34 mouse cellular contexts compared by ENCODE assay signal in the genomic region with DNA sequence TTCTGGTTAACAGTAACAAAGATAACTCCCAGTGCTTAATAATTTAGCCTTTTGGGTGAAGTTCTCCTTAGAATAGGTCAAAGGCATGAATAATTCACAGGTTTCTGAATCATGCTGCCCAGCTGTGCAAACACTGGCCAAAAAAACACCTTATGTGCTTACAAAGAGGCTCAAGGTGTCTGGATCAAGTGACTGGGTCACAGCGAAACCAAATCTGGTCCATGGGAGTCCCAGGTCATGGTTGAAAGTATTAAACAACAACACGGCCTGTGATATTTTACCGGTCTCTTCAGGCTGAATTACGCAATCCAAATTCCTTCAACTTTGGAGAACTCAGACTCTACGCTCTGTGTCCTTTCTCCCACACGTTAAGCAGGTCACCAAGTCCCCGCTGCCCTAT. TPM values are rescaled to one million over a fixed set of nuclear protein-coding genes. Genes with fewer than 3 reads are reported as not detected.
DNase-seq lines count a peak whose midpoint lies in the region; ATAC-seq and TF ChIP-seq lines count a peak whose summit lies in the region.
"Had no signal": no experiment of that assay in that cellular context is flagged by ENCODE, and none has a peak within 500 bp of the region (broad histone marks: within the 10 kb centered on the region; RNA-seq: fewer than 3 reads in every experiment).

No protein-coding gene starts in this region.

- H3K4me3 ChIP-seq in kidney, embryonic 15.5 days (replicated peaks): no peak overlapping the region
- H3K4me3 ChIP-seq in myocyte: no peak overlapping the region
- H3K4me3 ChIP-seq: embryonic facial prominence, embryonic 15.5 days; forebrain, embryonic 12.5 days; heart, embryonic 10.5 days; hindbrain, embryonic 12.5 days; intestine, embryonic 15.5 days; left cerebral cortex, adult 2 months; limb, embryonic 13.5 days; midbrain, embryonic 10.5 days; midbrain, embryonic 15.5 days had no signal

- peak; percentile 40; the same call in 1 of the 2 replicates for ATAC-seq in kidney, embryonic 15.5 days (replicated peaks; ENCODE audit: low FRiP score)
- ATAC-seq: forebrain, postnatal 0 days; hindbrain, postnatal 0 days; intestine, embryonic 15.5 days; liver, postnatal 0 days; midbrain, embryonic 15.5 days; Patski had no signal

- no peaks in the 10 kb centered on the region for H3K4me1 ChIP-seq in kidney, embryonic 15.5 days
- H3K4me1 ChIP-seq: embryonic facial prominence, embryonic 15.5 days; forebrain, embryonic 12.5 days; heart, embryonic 10.5 days; hindbrain, embryonic 12.5 days; intestine, embryonic 15.5 days; limb, embryonic 13.5 days; midbrain, embryonic 10.5 days; midbrain, embryonic 15.5 days had no signal

- no peaks in the 10 kb centered on the region for H3K79me2 ChIP-seq in myocyte (ENCODE audit: control insufficient read depth, insufficient read depth)

- DNase-seq in kidney, adult 18-20 months: peak; percentile 23
- no peak for DNase-seq in kidney, postnatal 25 days
- DNase-seq in lung, postnatal 25 days (ENCODE audit: low spot score): peak; percentile 7
- no peak for DNase-seq in lung, postnatal 14 days
- no peak for DNase-seq in right cerebral cortex, postnatal 4 days
- no peak for DNase-seq in embryo, embryonic 9.5 days (ENCODE audit: extremely low spot score)
- DNase-seq: adrenal gland, postnatal 14 days; cerebellum, adult 11-12 months; cerebellum, adult 9-11 months; embryo, embryonic 11 days; forebrain, postnatal 0 days; gastrocnemius, postnatal 10 days; heart, postnatal 36 days; liver, postnatal 0 days; right cerebral cortex, postnatal 25 days; spleen, adult 18-20 months; thymus, adult 18-20 months; thymus, postnatal 36 days had no signal

- no peak overlapping the region for H3K4me2 ChIP-seq in kidney, embryonic 15.5 days
- no peak overlapping the region for H3K4me2 ChIP-seq in myocyte (ENCODE audit: low read depth)
- H3K4me2 ChIP-seq: embryonic facial prominence, embryonic 15.5 days; forebrain, embryonic 12.5 days; hindbrain, embryonic 12.5 days; intestine, embryonic 15.5 days; limb, embryonic 13.5 days; liver, embryonic 11.5 days; midbrain, embryonic 15.5 days had no signal

- H3ac ChIP-seq in myocyte (ENCODE audit: control insufficient read depth, insufficient read length): no peak overlapping the region

- no peaks in the 10 kb centered on the region for H3K27me3 ChIP-seq in kidney, embryonic 15.5 days
- H3K27me3 ChIP-seq in myocyte (ENCODE audit: control insufficient read depth, insufficient read depth, insufficient read length): peaks cover 10% of the 10 kb centered on the region
- H3K27me3 ChIP-seq: embryonic facial prominence, embryonic 15.5 days; forebrain, embryonic 12.5 days; hindbrain, embryonic 12.5 days; intestine, embryonic 15.5 days; limb, embryonic 13.5 days; midbrain, embryonic 15.5 days; Patski had no signal

- H3K36me3 ChIP-seq in kidney, embryonic 15.5 days: no peaks in the 10 kb centered on the region
- no peaks in the 10 kb centered on the region for H3K36me3 ChIP-seq in myocyte (ENCODE audit: control insufficient read depth, insufficient read depth)
- H3K36me3 ChIP-seq: embryonic facial prominence, embryonic 15.5 days; forebrain, embryonic 12.5 days; heart, embryonic 10.5 days; hindbrain, embryonic 12.5 days; intestine, embryonic 15.5 days; limb, embryonic 13.5 days; midbrain, embryonic 10.5 days; midbrain, embryonic 15.5 days had no signal

- TF ChIP-seq POLR2A in myocyte (IDR thresholded peaks at IDR 0.05; ENCODE audit: insufficient read length, low read depth): no peak

- H3K9me3 ChIP-seq in kidney, embryonic 15.5 days (replicated peaks): no peaks in the 10 kb centered on the region
- H3K9me3 ChIP-seq: embryonic facial prominence, embryonic 15.5 days; forebrain, embryonic 12.5 days; heart, embryonic 10.5 days; hindbrain, embryonic 12.5 days; intestine, embryonic 15.5 days; limb, embryonic 13.5 days; midbrain, embryonic 10.5 days; midbrain, embryonic 15.5 days had no signal

- no peak overlapping the region for H3K9ac ChIP-seq in kidney, embryonic 15.5 days
- H3K9ac ChIP-seq: embryonic facial prominence, embryonic 15.5 days; forebrain, embryonic 12.5 days; forebrain, postnatal 0 days; hindbrain, embryonic 12.5 days; intestine, embryonic 15.5 days; limb, embryonic 13.5 days; liver, postnatal 0 days; midbrain, embryonic 15.5 days had no signal

- WGBS in kidney, embryonic 15.5 days: 44% methylated on average over 7 of the region's 7 CpGs

- H3K27ac ChIP-seq in kidney, embryonic 15.5 days: no peak overlapping the region
- H3K27ac ChIP-seq: embryonic facial prominence, embryonic 15.5 days; forebrain, embryonic 12.5 days; heart, embryonic 10.5 days; hindbrain, embryonic 12.5 days; hindbrain, postnatal 0 days; intestine, embryonic 15.5 days; left cerebral cortex, adult 2 months; limb, embryonic 13.5 days; midbrain, embryonic 10.5 days; midbrain, embryonic 15.5 days had no signal

TF ChIP-seq in myocyte, 11 proteins besides CTCF, POLR2A, EP300 and RAD21:
- TF ChIP-seq TCF3 (IDR thresholded peaks at IDR 0.05; ENCODE audit: insufficient read length, low read depth) (no peak), USF1 (IDR thresholded peaks at IDR 0.05; ENCODE audit: low read depth) (no peak), CEBPB (IDR thresholded peaks at IDR 0.05; ENCODE audit: insufficient read depth, poor library complexity, severe bottlenecking) (0 out of 2 replicates have a peak, but pooled peaks have one; percentile 22), REST (IDR thresholded peaks at IDR 0.05; ENCODE audit: insufficient read depth, insufficient read length) (no peak), POLR2AphosphoS2 (IDR thresholded peaks at IDR 0.05; ENCODE audit: insufficient read length, low read depth) (no peak)

RNA-seq across cellular contexts. Expression of gene Ocm, which starts 6.0 kb away (rescaled TPM):
- 5.0 TPM in 2 replicates for polyA plus RNA-seq in kidney, embryonic 15.5 days (2015; fragmentation: Nextera tagmentation; extraction: Ambion mirVana)
- not detected for polyA plus RNA-seq in myocyte (2012; fragmentation: generic; extraction: Trizol)
- polyA plus RNA-seq: forebrain, embryonic 12.5 days; forebrain, postnatal 0 days; gonadal fat pad, adult 2 months; hindbrain, embryonic 12.5 days; intestine, embryonic 15.5 days; limb, embryonic 13.5 days; liver, embryonic 11.5 days; liver, postnatal 0 days; midbrain, embryonic 10.5 days; midbrain, embryonic 15.5 days; neural tube, embryonic 11.5 days; Patski had no signal

RNA-seq across cellular contexts. Expression of gene Ccz1, which starts 17.8 kb away (rescaled TPM):
- 84.3 and 91.6 TPM in 2 replicates for polyA plus RNA-seq in kidney, embryonic 15.5 days (2015; fragmentation: Nextera tagmentation; extraction: Ambion mirVana)
- 31.0 TPM for polyA plus RNA-seq in myocyte (2012; fragmentation: generic; extraction: Trizol)

Comparison
In these comparisons a context has a peak if more than half of its experiments do, and no peak if none do; other contexts are left out.
1. DNase-seq: peak in kidney, adult 18-20 months (single experiment) and lung, postnatal 25 days (single experiment); none in kidney, postnatal 25 days (0 of 2), lung, postnatal 14 days (single experiment), right cerebral cortex, postnatal 4 days (single experiment) and embryo, embryonic 9.5 days (single experiment).